Mouse (Mus musculus) urinary bladder, postnatal 25 days (tissue): ENCODE data around the gene Habp2.

Experiments used
- DNase-seq: peaks from one replicate; pipeline ENCODE4 v3.0.0; 2022; ENCODE audit warnings: low spot score

Gene Habp2

DNA sequence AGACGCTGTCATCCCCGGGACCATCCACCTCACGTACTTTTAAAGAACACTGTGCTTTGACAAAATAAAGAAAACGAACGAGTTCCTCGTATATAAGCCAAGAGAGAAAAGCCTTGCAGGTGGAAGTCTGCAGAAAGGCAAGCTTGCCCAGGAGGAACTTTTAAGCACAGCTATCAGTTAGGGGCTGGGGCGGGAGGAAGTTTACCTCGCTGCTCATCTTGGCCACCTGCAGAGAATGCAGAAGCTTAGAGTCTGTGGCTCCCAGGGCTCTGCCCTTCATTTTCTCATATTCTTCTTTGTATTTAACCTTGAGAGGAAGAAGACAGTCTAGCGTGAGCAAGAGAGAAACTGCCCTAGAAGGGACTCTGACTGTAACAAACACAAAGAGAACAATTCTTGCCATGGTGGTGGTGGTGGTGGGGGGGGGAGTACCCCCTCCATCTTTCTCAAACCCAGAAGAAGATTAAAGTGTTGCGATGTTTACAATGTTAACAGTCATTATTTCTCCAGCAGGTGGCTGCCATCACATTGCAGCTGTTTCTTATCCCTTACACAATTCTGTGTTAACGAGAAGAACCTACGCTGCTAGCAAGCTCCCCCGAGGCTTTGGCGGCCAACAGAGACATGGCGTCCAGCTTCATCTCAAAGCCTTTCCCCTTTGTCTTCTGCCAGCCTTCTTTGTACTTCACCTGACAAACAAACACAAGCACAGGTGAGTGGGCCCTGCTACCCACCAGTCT, 77.0 kb downstream of the Habp2 start:
- no peak for DNase-seq

DNA sequence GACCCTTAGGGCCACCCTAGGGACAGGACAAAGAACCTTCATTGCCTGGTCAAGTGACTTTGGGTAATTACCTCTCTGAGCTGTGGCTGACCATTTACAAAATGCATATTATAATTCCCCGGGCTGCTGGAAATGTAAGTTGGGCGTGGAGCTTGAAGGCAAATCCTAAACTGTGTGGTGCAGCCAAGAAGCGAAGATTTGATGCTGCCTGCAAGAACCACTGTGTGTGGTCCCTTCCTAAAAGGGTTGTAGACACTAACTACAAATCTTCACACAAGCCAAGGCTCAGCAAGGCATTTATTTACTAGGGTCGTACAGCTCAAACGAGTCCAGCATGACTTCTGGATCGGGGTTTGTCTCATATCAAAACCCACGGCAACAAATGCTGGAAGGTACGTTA, 77.6 kb downstream of the Habp2 start:
- no peak for DNase-seq

DNA sequence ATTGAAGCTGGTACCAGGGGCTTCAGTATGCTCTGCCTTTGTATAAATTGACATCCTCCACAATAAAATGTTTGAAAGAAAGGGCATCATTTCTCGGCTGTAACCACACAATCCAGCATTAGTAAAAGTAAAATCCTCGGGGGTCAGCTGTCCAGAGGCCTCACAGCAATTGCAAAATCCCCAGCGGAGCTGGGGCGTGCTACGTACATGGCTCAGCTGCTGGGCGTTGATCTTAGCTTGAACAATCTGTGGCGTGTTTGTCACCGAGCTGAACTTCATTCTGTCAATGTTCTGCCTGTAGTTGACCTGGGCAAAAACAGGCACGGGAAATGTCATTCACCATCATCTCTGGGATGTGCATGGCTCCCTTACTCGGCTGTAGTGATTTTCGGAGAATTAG, 79.2 kb downstream of the Habp2 start:
- no peak for DNase-seq

DNA sequence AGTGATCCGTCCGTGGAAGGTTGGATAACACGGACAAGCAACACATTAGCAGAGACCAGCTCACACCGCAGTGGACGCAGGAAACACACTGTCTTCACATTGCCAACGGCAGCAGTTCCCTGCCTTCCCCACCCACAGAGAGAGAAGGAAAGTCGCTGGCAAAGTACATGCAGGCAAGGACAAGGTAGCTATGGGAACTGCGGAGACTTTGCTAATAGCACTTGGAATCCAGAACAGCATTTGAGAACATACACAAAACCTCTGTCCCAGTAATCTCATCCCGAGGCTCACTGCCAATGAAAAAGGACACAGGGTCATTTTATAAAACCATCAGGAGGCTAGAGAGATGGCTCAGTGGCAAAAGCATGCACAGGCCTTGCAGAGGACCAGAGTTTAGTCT, 79.7 kb downstream of the Habp2 start:
- DNase-seq: no peak

DNA sequence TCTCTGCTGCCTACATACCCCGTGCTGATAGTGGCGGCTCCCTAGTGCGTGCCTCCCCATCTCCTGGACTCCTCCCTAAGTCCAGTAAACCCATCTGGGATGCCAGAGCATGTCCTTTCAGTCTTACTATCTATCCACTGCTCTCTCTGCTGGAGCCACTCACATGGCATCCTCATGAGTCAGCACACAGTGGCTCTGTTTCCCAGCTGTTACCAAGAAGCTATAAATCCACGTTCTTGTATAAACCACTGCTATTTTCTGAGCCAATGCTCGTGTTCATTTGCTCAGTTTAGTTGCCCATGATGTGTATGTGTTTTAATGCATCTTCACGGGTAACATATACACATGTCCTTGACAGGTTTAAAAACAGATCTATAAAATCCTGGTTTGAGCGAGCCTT, 80.8 kb downstream of the Habp2 start:
- no peak for DNase-seq

DNA sequence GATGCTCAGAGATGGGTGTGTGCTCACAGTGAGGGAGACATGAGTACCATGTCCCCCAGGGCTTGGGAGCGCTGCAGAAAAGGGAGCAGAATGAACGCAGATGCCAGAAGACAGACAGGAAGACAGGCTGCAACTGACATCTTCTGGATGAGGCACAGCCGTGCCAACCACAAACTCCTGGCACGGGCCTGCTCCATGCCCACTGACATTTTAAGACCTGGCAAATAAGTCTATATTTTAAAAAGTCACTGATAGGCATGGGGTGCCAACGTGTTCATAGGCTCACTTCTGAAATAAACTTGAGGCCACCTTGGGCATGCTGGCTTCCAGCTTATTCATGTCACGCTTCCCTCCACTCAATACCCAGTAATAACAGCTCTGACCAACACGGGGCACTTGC, 82.0 kb downstream of the Habp2 start:
- DNase-seq: no peak
